Mouse (Mus musculus): Measurements from ENCODE around the gene Cmya5. TPM values are rescaled to one million over a fixed set of nuclear protein-coding genes. Genes with fewer than 3 reads are reported as not detected.
"Not testable (repeated sequence)": the region's sequence is repeated elsewhere in the genome, so short reads cannot be mapped to it uniquely, and the experiment has no call there.

Gene Cmya5
- polyA plus RNA-seq (2014; fragmentation: Nextera tagmentation; extraction: Ambion mirVana) = 4.6 and 5.0 TPM in 2 replicates

DNA sequence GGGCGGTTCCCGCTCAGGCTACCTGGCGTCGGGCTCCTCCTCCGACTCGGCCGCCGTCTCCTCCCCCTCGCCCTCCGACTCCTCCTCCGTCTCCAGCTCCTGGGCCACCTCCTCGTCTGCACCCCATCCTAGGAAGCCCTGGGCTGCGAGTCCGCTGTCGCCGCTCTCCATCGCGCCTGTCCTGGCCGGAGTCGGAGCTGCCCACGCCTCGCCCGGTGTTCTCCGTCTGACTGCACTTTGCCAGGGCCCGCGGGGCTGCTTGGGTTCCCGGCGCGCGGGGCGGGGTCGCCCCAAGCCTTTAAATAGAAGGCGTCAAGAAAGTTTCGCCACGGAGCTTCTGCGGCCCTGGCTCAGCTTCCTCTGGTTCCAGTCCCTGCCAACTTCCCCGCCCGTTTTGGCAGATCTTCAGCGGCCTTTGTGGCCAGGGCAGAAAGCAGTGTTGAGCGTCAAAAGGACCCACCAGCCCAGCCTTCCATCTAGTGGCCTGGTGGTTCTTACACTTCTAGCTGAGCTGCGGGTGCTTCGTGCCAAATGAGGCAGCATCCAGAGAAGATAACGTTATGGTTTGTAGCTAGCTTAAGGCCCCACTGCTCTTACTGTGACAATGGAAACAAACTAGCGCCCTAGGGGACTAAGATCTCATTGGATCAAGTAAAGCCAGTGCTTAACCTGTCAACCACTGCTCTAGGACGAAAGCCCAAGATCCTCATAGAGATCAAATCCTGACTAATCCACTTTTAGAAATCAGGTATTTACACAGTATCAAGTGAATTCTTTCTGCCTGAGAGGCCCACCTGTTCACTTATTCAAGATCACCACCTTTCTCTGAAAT, at the start of gene Cmya5:
Gene Cmya5 (minus strand): TSS at position 389 of the 832 bp plus-strand sequence.
- WGBS (ENCODE audit: insufficient replicate concordance) = 2% methylated on average over 33 of the region's 45 CpGs
- peak within 1 kb of the TSS; percentile 78 for H3K27ac ChIP-seq (ENCODE audit: low read depth, low read length)
- ATAC-seq (replicated peaks; ENCODE audit: insufficient number of reproducible peaks, low FRiP score, low TSS enrichment) = peak; percentile 70

DNA sequence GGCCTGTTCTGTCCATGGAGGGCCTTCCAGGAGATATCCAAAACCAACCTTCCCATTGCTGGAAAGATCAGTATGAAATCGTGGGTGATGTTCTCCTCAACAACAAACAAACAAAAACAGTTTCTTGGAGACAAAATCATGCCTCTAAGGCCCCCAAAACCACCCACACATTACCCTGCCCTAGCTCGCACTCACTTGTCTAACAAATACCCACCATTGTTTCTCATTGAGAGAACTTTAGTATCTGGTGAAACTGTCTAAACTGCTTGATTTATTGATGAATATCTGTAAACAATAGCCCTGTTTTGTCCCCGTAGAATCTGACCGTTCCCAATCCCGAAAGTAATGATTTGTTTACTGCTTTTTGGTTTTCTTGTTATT, 48.1 kb upstream of the Cmya5 start:
- Histone ChIP-seq H3K9ac (ENCODE audit: low read depth, low read length) (peak overlapping the region; percentile 99), H3K4me3 (ENCODE audit: low read depth, low read length) (peak overlapping the region; percentile 98), H3K27ac (ENCODE audit: low read depth, low read length) (peak overlapping the region; percentile 97), H3K4me2 (peak overlapping the region; percentile 87), H3K4me1 (ENCODE audit: control insufficient read depth, insufficient read depth, low read length) (peaks cover 5% of the 10 kb centered on the region), H3K9me3 (replicated peaks; ENCODE audit: control insufficient read depth, low read length) (no peaks in the 10 kb centered on the region), H3K27me3 (ENCODE audit: control insufficient read depth, insufficient read depth, low read length) (no peaks in the 10 kb centered on the region), H3K36me3 (ENCODE audit: control insufficient read depth, insufficient read depth, low read length) (no peaks in the 10 kb centered on the region)
- 0 out of 2 replicates have a peak, but pooled peaks have one; percentile 10 for ATAC-seq (replicated peaks; ENCODE audit: insufficient number of reproducible peaks, low FRiP score, low TSS enrichment)
- 71% methylated on average over 5 of the region's 5 CpGs for WGBS (ENCODE audit: insufficient replicate concordance)

More for the DNA sequence above, at the start of gene Cmya5:
- Histone ChIP-seq H3K9ac (ENCODE audit: low read depth, low read length) (peak within 1 kb of the TSS; percentile 80), H3K9me3 (replicated peaks; ENCODE audit: control insufficient read depth, low read length) (no peaks in the 10 kb centered on the region), H3K27me3 (ENCODE audit: control insufficient read depth, insufficient read depth, low read length) (no peaks in the 10 kb centered on the region), H3K4me1 (ENCODE audit: control insufficient read depth, insufficient read depth, low read length) (peaks cover 12% of the 10 kb centered on the region), H3K4me3 (ENCODE audit: low read depth, low read length) (peak within 1 kb of the TSS; percentile 60), H3K36me3 (ENCODE audit: control insufficient read depth, insufficient read depth, low read length) (0 out of 2 replicates have a peak, but pooled peaks cover 3% of the 10 kb centered on the region), H3K4me2 (peak within 1 kb of the TSS; percentile 89)

DNA sequence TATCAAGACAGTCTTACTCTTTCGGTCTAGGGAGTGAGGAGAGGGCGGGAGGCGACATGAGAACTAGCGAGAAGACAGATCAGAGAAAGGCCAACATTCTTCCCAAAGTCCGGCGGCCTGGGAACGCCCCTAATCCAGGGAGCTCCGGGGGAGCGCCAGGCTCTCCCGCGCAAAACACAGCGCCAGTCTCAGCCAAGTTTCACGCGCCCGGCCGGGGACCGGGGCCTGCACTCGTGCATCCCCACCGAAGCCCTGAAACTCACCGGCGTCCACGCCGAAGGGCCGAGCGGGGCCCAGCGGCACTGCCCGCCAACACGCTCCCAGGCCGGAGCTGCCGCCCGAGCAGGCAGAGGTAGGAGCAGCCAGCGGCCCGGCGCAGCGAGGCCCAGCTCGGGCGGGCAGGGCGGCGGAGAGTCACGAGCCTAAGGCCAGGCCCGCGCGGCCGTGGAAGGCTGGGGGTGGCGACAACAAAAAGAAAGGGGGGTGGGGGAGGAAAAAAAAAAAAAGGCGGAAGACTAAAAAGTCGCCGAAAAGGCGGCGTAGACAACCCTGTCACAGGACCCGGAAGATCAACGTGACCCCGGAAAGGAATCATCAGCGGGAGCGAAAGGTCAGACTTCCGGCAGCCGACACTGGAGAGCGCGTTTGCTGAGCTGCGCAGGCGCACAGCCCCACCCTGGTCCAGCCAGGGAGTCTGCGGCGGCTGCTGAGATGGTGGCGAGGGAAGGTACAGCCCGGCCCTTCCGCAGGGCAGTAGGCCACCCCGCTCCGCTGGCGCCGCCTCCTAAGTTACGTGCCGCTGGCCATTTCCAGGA, 47.5 kb upstream of the Cmya5 start, which contains the start of gene Tent2:
Gene Tent2 (minus strand): TSS at position 555 of the 815 bp plus-strand sequence.
- H3K9me3 ChIP-seq (replicated peaks; ENCODE audit: control insufficient read depth, low read length) = no peaks in the 10 kb centered on the region
- under 1% methylated on average over 71 of the region's 72 CpGs for WGBS (ENCODE audit: insufficient replicate concordance)
- ATAC-seq (replicated peaks; ENCODE audit: insufficient number of reproducible peaks, low FRiP score, low TSS enrichment) = peak; percentile 100
- no peaks in the 10 kb centered on the region for H3K27me3 ChIP-seq (ENCODE audit: control insufficient read depth, insufficient read depth, low read length)
- H3K4me1 ChIP-seq (ENCODE audit: control insufficient read depth, insufficient read depth, low read length) = peaks cover 5% of the 10 kb centered on the region
- H3K36me3 ChIP-seq (ENCODE audit: control insufficient read depth, insufficient read depth, low read length) = no peaks in the 10 kb centered on the region
- H3K27ac ChIP-seq (ENCODE audit: low read depth, low read length) = peak within 1 kb of the TSS; percentile 97
- H3K4me2 ChIP-seq = peak within 1 kb of the TSS; percentile 87
- peak within 1 kb of the TSS; percentile 98 for H3K4me3 ChIP-seq (ENCODE audit: low read depth, low read length)
- peak within 1 kb of the TSS; percentile 99 for H3K9ac ChIP-seq (ENCODE audit: low read depth, low read length)

- no peak for ATAC-seq (replicated peaks; ENCODE audit: insufficient number of reproducible peaks, low FRiP score, low TSS enrichment)
- Histone ChIP-seq H3K4me2 (peak overlapping the region; percentile 47), H3K4me1 (ENCODE audit: control insufficient read depth, insufficient read depth, low read length) (peaks cover 5% of the 10 kb centered on the region), H3K9ac (ENCODE audit: low read depth, low read length) (no peak overlapping the region), H3K27ac (ENCODE audit: low read depth, low read length) (no peak overlapping the region), H3K27me3 (ENCODE audit: control insufficient read depth, insufficient read depth, low read length) (no peaks in the 10 kb centered on the region), H3K4me3 (ENCODE audit: low read depth, low read length) (no peak overlapping the region), H3K36me3 (ENCODE audit: control insufficient read depth, insufficient read depth, low read length) (no peaks in the 10 kb centered on the region), H3K9me3 (replicated peaks; ENCODE audit: control insufficient read depth, low read length) (no peaks in the 10 kb centered on the region)
- WGBS (ENCODE audit: insufficient replicate concordance) = 47% methylated on average over 2 of the region's 2 CpGs
Observed at GRCm38 (mm10) chr13:93189416-93189815, 44.9 kb upstream of the Cmya5 start.

GRCm38 (mm10) chr13:93188738-93189137, 44.2 kb upstream of the Cmya5 start:
- 80% methylated on average over 3 of the region's 3 CpGs for WGBS (ENCODE audit: insufficient replicate concordance)
- no peak overlapping the region for H3K9ac ChIP-seq (ENCODE audit: low read depth, low read length)
- H3K27me3 ChIP-seq (ENCODE audit: control insufficient read depth, insufficient read depth, low read length) = no peaks in the 10 kb centered on the region
- no peak overlapping the region for H3K4me2 ChIP-seq
- no peak overlapping the region for H3K27ac ChIP-seq (ENCODE audit: low read depth, low read length)
- ATAC-seq (replicated peaks; ENCODE audit: insufficient number of reproducible peaks, low FRiP score, low TSS enrichment) = no peak
- H3K4me1 ChIP-seq (ENCODE audit: control insufficient read depth, insufficient read depth, low read length) = peaks cover 5% of the 10 kb centered on the region
- H3K36me3 ChIP-seq (ENCODE audit: control insufficient read depth, insufficient read depth, low read length) = no peaks in the 10 kb centered on the region
- no peak overlapping the region for H3K4me3 ChIP-seq (ENCODE audit: low read depth, low read length)
- no peaks in the 10 kb centered on the region for H3K9me3 ChIP-seq (replicated peaks; ENCODE audit: control insufficient read depth, low read length)

DNA sequence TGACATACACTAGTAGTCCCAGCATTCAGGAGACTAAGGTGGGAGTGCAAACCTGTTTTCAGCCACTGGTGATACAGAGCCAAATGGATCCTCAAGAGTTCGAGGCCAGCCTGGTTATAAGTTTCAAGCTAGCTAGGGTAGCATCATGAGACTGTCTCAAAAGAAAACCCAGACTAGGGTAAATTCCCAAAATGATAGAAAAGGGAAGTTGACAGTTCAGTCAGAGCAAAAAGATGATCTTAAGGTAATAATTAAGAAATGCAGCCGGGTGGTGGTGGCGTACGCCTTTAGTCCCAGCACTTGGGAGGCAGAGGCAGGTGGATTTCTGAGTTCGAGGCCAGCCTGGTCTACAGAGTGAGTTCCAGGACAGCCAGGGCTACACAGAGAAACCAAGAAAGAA, 43.3 kb upstream of the Cmya5 start:
- not testable (repeated sequence) for ATAC-seq (replicated peaks; ENCODE audit: insufficient number of reproducible peaks, low FRiP score, low TSS enrichment); H3K4me2 ChIP-seq; H3K9me3 ChIP-seq (replicated peaks; ENCODE audit: control insufficient read depth, low read length); H3K27me3 ChIP-seq (ENCODE audit: control insufficient read depth, insufficient read depth, low read length); H3K4me1 ChIP-seq (ENCODE audit: control insufficient read depth, insufficient read depth, low read length); H3K4me3 ChIP-seq (ENCODE audit: low read depth, low read length); H3K9ac ChIP-seq (ENCODE audit: low read depth, low read length); H3K36me3 ChIP-seq (ENCODE audit: control insufficient read depth, insufficient read depth, low read length); H3K27ac ChIP-seq (ENCODE audit: low read depth, low read length)
- 97% methylated on average over 5 of the region's 5 CpGs for WGBS (ENCODE audit: insufficient replicate concordance)

DNA sequence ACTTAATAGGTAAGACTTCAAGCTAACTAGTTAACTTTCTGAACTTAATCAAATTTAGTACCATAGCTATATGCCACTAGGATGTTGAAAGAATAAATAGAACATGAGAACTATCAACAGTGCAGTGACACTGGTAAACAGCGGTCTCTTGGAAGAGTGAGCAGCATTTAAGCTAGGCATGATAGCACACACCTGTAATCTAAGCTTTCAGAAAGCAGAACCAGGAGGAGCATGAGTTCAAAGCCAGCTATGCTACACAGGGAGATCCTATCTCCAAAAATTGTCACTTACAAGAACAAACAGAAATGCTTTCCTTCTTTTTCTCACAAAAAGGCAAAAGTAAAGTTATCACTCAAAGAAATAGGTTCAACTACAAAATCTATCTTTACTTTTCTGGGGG, 35.8 kb upstream of the Cmya5 start:
- Histone ChIP-seq H3K36me3 (ENCODE audit: control insufficient read depth, insufficient read depth, low read length) (no peaks in the 10 kb centered on the region), H3K27ac (ENCODE audit: low read depth, low read length) (no peak overlapping the region), H3K4me2 (no peak overlapping the region), H3K27me3 (ENCODE audit: control insufficient read depth, insufficient read depth, low read length) (no peaks in the 10 kb centered on the region), H3K9me3 (replicated peaks; ENCODE audit: control insufficient read depth, low read length) (no peaks in the 10 kb centered on the region), H3K9ac (ENCODE audit: low read depth, low read length) (no peak overlapping the region), H3K4me3 (ENCODE audit: low read depth, low read length) (no peak overlapping the region), H3K4me1 (ENCODE audit: control insufficient read depth, insufficient read depth, low read length) (no peaks in the 10 kb centered on the region)
- ATAC-seq (replicated peaks; ENCODE audit: insufficient number of reproducible peaks, low FRiP score, low TSS enrichment) = no peak
- whole genome bisulfite sequencing (ENCODE audit: insufficient replicate concordance) = 89% methylated on average over 1 of the region's 1 CpGs

- Histone ChIP-seq H3K27me3 (ENCODE audit: control insufficient read depth, insufficient read depth, low read length) (no peaks in the 10 kb centered on the region), H3K9ac (ENCODE audit: low read depth, low read length) (no peak overlapping the region), H3K4me3 (ENCODE audit: low read depth, low read length) (no peak overlapping the region), H3K36me3 (ENCODE audit: control insufficient read depth, insufficient read depth, low read length) (no peaks in the 10 kb centered on the region), H3K4me2 (no peak overlapping the region), H3K27ac (ENCODE audit: low read depth, low read length) (no peak overlapping the region), H3K4me1 (ENCODE audit: control insufficient read depth, insufficient read depth, low read length) (no peaks in the 10 kb centered on the region), H3K9me3 (replicated peaks; ENCODE audit: control insufficient read depth, low read length) (no peaks in the 10 kb centered on the region)
- ATAC-seq (replicated peaks; ENCODE audit: insufficient number of reproducible peaks, low FRiP score, low TSS enrichment) = no peak
- WGBS (ENCODE audit: insufficient replicate concordance) = 93% methylated on average over 2 of the region's 2 CpGs
Observed at GRCm38 (mm10) chr13:93179522-93179921, 35.0 kb upstream of the Cmya5 start.
